Mouse (Mus musculus) common myeloid progenitor, adult 5-6 weeks (primary cell): ENCODE data around the gene Rab11fip4. TPM values are rescaled to one million over a fixed set of nuclear protein-coding genes. Genes with fewer than 3 reads are reported as not detected.
A peak's percentile ranks its signal among the peaks of the same experiment; 100 is the strongest.

ENCODE experiments used
- ATAC-seq: replicated peaks from 2 replicates; pipeline ENCODE4 v1.8.0; 2016; ENCODE audit warnings: low read depth, mild to moderate bottlenecking, moderate TSS enrichment, inconsistent platforms; ENCODE audit not compliant: poor library complexity, severe bottlenecking
- total RNA-seq: library from RNA; stranded (forward); fragments of 200-1000, 187-1606 nt; gene quantifications from 2 replicates; pipeline ENCODE4 v1.2.3, GENCODE M21; 2017

The Rab11fip4 gene
- total RNA-seq, 1 experiment from 2014 or later = 1.5 TPM

GRCm38 (mm10) chr11:79703452-79703851 lies 112.4 kb downstream of the Rab11fip4 start:
- peak; percentile 70 for ATAC-seq

DNA sequence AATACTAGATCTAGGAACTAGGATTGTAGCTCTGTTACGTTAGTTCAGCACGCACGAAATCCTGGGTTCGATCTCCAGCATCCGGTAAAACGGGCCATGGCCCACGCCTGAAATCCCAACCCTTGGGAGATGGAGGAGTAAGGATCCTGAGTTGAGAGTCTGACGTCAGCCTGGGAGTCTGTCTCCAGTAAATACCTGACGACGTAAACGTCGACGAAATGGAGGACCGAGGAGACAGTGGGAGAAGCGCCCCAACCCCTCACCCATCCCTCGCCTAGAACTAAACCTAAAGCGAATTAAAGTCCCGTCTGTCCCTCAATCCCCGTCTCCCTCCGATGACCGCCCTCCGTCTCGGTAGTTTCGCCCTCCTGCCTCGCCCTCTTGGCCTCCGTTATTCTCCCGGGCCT lies 112.9 kb downstream of the Rab11fip4 start:
- ATAC-seq = peak; percentile 7; the same call in 1 of the 2 replicates

DNA sequence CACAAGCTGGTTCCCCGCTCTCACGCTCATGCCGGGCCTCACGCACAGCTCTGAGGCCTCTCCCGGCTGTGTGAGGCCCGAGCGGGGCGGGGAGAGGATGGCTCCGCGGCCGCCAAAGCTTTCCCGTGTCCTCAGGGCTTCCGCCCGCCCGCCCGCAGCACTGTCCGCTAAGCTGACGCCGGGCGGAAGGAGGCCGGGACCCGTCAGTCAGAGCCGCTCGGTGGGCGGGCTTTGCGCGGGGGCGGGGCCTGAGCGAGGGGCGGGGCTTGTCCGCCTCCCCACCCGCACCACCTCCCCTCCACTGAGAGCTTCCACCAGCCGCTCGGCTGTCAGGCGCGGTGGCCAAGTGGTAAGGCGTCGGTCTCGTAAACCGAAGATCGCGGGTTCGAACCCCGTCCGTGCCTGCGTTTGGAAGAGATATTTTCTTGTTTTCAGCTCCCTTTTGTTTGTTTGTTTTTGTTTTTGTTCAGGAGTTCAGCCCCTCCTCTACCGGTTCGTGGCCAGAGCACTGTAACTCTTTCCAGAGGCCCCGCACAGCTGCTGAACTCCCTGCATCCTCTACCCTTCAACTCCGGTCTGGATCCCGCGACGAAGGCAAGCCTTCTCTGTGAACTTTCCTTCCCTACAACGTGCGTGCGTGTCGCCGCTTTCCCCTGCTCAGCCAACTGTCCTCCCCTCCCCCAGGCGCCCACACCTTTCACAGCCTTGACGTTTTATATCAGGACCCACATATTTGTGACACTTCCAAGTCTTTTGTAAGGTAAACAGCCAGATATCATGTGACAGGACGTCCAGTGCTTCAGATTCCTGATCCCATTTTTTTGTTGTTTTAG lies 113.5 kb downstream of the Rab11fip4 start:
- ATAC-seq = peak; percentile 71

DNA sequence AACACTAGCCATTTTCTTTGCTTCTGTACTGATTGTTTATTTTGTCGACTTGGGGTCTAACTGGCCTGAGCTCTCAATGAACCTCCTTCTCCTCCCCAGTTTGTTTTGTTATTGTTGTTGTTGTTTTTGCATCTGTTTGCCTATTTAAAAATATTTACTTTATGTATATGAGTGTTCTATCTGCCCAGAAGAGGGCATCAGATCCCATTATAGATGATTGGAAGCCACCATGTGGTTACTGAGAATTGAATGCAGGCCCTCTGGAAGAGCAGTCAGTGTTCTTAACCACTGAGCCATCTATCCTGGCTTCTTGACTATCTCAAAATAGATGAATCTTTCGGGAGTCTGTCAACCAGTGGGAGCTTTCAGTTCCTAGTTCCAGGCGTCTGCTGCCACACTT lies 116.1 kb downstream of the Rab11fip4 start:
- ATAC-seq = no peak

DNA sequence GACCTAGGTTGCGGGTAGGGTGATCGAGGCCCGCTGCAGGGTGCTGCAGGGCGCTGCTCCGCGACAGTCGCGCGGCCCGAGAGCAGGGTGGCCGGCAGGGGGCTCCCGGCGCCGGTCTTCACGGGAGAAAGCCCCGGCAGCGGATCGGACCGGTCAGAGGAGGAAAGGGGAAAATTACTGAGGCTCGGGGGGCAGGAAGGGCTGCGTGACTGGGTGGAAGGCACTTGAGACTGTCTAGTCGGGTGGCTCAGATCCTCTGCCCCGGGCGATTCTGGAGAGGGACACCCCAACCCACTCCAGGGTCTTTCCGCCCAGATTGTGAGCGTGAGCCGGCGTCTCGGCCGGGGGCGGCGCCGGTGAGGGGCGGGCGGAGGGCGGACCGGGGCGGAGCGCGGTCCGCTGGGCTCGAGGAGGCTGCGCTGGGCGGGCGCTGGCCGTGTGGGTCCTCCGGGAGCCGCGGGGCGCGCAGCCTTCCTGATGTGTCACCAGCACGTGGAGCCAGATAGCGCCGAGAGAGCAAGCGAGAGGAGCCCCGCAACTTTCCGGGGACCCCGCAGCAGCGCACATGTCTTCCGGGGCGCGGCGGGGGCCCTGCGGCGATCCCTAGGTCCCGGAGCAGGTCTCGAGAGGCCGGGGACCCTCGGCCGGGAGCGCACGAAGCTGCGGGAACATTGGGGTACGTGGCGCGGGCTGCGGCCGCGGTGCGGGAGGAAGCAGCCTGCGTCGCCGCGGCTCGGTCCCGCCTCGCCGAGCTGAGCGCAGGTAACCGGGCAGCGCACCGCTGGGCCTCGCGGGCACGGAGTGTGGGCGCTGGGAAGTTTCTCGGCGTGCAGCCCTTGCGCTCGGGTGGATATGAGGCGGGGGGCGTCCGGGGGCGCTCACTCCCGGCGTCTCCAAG lies 120.1 kb downstream of the Rab11fip4 start:
- ATAC-seq = peak; percentile 73

DNA sequence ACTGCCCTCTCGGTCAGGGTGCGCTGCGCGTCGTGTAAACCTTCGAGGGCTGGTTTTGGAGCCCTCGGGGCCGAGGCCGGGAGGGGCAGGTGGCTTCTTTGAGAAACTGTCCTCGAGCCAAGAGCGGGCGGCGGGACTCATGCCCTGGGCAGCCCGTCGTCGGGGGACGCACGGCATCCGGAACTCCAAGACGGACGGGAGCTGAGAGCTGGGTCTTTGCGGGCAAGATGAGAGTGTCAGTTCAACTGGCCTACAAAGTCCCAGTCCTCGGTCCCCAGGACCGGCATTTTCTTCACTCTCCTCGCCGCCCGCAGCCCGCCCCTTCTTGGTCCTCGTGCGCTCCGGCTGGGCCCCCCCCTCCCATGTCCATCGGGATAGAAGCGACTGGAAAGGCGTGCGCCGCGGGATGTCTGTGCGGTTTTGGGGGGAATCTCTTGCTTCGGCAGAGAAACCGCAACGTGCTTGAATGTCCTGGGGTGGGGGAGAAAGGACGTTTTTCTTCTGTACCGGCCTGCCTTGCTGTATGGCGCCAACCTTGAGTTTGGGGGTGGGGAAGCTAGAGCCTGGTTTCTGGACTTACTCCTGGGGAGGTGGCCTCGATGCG lies 120.9 kb downstream of the Rab11fip4 start:
- ATAC-seq = no peak

DNA sequence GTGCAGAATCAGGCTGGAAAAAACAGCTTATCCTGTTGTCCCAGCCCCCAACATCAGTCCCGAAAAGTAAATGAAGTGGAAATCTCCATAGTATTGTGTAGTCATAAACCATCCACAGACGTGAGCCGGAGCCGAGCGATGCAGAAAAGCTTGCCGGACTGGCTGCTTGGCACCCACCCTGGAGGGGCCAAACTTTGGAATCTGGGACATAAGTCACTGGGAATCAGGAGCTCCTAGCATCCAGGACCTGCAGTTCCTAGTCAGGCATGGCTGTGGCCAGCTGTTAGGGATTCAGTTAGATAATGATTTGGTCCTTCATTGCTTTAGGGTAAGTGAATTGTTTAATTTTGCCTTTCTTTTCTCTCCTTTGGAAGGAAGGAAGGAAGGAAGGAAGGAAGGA lies 122.2 kb downstream of the Rab11fip4 start:
- no peak for ATAC-seq

DNA sequence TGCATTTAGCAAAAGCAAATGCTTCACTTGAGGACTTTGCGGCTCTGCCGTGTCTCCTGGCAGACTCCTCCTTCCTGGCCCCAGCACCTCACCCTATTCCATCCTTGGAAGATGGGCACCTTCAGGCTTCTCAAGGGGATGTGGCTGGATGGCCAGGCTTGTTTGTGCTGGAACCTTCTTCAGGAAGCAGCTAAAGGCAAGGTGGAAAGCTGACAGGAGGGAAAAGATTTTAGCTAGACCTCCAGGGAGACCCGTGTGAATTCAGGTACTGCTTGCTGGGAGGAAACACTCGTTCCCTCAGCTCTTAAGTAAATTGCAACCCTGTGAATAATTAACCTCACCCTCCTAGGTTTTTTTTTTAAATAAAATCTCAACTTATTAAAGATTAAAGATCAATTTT lies 122.7 kb downstream of the Rab11fip4 start:
- no peak for ATAC-seq

DNA sequence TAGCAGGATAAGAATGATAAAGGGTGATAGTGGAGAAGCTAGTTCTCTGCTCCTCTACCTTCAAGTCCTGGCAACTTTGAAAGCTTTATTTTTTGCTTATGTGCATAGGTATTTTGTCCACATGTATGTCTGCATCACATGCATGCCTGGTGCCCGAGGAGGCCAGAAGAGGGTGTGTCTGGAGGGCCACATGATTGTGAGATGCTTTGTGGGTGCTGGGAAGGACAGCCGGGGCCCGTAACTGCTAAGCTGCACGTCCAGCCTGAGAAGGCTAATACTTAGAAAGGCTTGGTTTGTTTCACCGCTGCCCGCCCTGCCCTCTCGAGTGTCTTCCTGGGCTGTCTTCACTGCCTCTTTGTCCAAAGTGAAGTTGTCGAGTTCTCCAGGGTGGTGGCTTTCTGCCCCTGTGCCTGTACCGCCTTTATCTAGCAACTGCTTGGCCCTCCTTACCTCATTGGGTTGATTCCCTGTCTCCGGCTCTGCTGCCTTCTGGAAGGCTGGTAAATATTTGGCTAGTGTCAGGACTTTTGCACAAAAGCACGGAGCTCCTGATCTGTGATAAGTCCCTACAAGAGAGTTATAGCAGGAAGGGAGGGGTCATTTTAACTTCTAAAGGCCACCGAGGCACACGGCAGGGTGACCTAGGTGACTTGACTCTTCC lies 123.2 kb downstream of the Rab11fip4 start:
- ATAC-seq = no peak

- ATAC-seq = no peak
Observed at GRCm38 (mm10) chr11:79714743-79715110, 123.7 kb downstream of the Rab11fip4 start.

- ATAC-seq = no peak
Observed at GRCm38 (mm10) chr11:79715316-79715715, 124.3 kb downstream of the Rab11fip4 start.

- no peak for ATAC-seq
Observed at GRCm38 (mm10) chr11:79715733-79716452, 124.9 kb downstream of the Rab11fip4 start.

- peak; percentile 54 for ATAC-seq
Observed at GRCm38 (mm10) chr11:79716453-79716749, 125.4 kb downstream of the Rab11fip4 start.

- ATAC-seq = no peak
Observed at GRCm38 (mm10) chr11:79717271-79717670, 126.3 kb downstream of the Rab11fip4 start.

DNA sequence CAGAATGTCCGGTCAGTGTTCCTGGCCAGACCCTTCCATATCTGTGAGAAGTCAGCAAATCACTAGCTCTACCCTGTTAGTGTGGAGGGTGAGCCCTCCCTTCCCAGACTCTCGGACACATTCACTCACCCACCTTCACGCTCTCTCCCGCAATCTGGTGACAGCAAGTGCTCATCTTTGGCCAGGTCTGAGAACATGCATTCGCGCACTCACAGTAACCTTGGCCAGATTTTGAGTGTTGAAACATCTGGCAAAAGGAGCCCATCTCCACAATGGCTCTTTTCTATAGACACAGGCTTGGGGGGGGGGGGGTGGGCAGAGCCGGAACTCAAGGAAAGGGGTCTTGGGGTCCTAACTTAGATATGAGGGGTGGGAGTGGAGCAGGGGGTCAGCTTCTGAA lies 126.8 kb downstream of the Rab11fip4 start:
- no peak for ATAC-seq

- ATAC-seq = no peak
Observed at GRCm38 (mm10) chr11:79718202-79718601, 127.2 kb downstream of the Rab11fip4 start.

GRCm38 (mm10) chr11:79718829-79719346 lies 127.9 kb downstream of the Rab11fip4 start:
- ATAC-seq = no peak

DNA sequence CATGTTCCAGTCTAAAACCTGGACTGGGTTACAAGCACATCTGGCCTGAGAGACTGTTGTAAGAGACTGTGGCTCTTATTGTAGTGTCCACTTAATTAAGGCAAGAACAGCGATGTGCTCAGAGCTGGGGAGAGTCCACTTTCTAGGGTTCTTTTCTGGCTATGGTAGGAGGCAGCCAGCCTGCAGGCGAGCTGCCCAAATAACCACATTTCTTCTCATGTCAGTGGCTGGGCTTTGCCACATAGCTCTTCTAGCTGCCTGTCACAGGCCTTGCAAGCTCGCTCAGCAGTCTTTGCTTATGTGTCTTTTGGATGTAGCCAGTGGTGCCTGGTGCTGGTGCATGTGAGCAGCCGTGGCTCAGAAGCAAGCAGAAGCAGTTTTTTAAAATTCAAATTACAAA lies 129.7 kb downstream of the Rab11fip4 start:
- no peak for ATAC-seq

DNA sequence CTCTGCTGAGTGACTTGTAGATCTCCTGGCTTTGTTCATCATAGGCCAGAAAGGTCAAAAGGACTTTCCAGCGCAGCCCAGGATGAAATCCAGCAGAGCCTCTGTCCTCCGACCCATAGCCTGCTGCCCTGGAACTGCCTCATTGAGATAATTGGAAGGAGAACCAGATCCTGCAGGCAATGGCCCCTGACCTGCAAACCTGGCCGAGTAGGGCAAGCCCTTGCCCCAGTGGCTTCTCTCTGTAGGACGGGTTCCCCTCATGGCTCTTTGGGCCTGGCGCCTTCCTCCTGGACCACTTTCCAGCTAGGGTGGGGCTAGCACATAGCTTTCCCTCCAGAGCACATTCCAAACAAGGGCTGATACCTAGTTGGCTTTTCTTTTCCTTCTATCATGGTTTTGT lies 131.8 kb downstream of the Rab11fip4 start:
- no peak for ATAC-seq

DNA sequence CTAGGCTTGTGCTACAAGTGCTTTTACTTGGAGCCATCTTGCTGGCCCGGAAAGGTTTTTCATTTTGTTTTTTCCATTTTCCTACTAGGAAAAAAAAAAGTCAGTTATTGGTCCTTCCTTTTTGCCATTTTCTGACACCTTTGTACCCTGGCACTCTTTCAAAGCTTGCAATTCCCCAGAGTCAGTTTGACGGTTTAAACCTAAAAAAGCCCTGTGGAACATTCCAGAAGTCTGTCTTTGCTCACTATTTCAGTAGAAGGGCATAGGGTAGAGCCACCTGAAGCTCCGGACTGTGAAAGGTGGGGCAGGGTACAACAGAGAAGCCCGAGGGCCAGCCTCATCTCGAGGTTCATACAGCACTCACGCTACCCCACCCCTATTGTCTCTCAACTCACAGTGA lies 134.0 kb downstream of the Rab11fip4 start:
- no peak for ATAC-seq
